Mouse (Mus musculus) kidney, adult 18-20 months (tissue): ENCODE measurements around the gene A130010J15Rik.

Source experiments
- DNase-seq: peaks from one replicate; pipeline ENCODE4 v3.0.0; 2021

A130010J15Rik gene

GRCm38 (mm10) chr1:193205431-193205830 lies 37.6 kb downstream of the A130010J15Rik start:
- DNase-seq: no peak

- DNase-seq: no peak
Observed at GRCm38 (mm10) chr1:193207503-193207902, 39.7 kb downstream of the A130010J15Rik start, which contains the start of gene Lamb3. Lamb3 (plus strand) TSS chr1:193207699.

- peak; percentile 74 for DNase-seq
Observed at GRCm38 (mm10) chr1:193208178-193208577, 40.3 kb downstream of the A130010J15Rik start.

- no peak for DNase-seq
Observed at GRCm38 (mm10) chr1:193211371-193211770, 43.5 kb downstream of the A130010J15Rik start.

- DNase-seq: no peak
Observed at GRCm38 (mm10) chr1:193214053-193214452, 46.2 kb downstream of the A130010J15Rik start.

- DNase-seq: no peak
Observed at GRCm38 (mm10) chr1:193216000-193216399, 48.2 kb downstream of the A130010J15Rik start.

GRCm38 (mm10) chr1:193220408-193220807 lies 52.6 kb downstream of the A130010J15Rik start:
- DNase-seq: no peak

- no peak for DNase-seq
Observed at GRCm38 (mm10) chr1:193225531-193225930, 57.7 kb downstream of the A130010J15Rik start.

GRCm38 (mm10) chr1:193226114-193226513 lies 58.3 kb downstream of the A130010J15Rik start:
- no peak for DNase-seq

- DNase-seq: no peak
Observed at GRCm38 (mm10) chr1:193226724-193227522, 59.1 kb downstream of the A130010J15Rik start.
